17 mouse cellular contexts compared by ENCODE assay signal in the genomic region with DNA sequence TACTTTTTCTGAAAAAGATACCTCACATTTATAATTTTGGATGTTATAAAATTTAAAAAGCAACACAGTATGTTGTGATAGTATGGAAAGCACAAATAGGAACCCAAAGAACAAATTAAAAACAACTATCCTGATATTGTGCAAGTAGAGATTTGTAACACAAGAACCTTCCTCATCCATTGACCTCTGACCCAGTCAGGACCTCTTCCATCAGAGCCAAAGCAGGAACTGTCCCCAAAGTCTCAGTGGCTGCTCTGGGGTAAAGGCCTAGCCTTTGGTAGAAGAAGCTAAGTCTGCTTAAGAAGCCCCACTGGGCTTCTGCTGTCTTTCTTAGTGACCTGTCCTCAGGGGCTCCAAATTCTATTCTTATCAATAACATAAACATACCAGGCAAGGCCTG. TPM values are rescaled to one million over a fixed set of nuclear protein-coding genes. Genes with fewer than 3 reads are reported as not detected.
A peak's percentile ranks its signal among the peaks of the same experiment; 100 is the strongest.
DNase-seq lines count a peak whose midpoint lies in the region; ATAC-seq and TF ChIP-seq lines count a peak whose summit lies in the region.
"Had no signal": no experiment of that assay in that cellular context is flagged by ENCODE, and none has a peak within 500 bp of the region (broad histone marks: within the 10 kb centered on the region; RNA-seq: fewer than 3 reads in every experiment).

No protein-coding gene starts in this region.

- no peak for TF ChIP-seq EP300 in liver, postnatal 0 days (IDR thresholded peaks at IDR 0.05; ENCODE audit: low read depth)

- H3K27me3 ChIP-seq in liver, postnatal 0 days (ENCODE audit: insufficient read depth, low read length) = no peaks in the 10 kb centered on the region
- no peaks in the 10 kb centered on the region for H3K27me3 ChIP-seq in liver, embryonic 11.5 days (replicated peaks; ENCODE audit: control insufficient read depth, insufficient read depth, low read length)
- H3K27me3 ChIP-seq in thymus, adult 2 months (ENCODE audit: control insufficient read depth, insufficient read depth, low read length) = no peaks in the 10 kb centered on the region
- H3K27me3 ChIP-seq: heart, embryonic 12.5 days; hindbrain, embryonic 15.5 days had no signal

- no peak for TF ChIP-seq POLR2A in bone marrow macrophage, adult 2 months (IDR thresholded peaks at IDR 0.05; ENCODE audit: borderline replicate concordance, low read depth, low read length)
- no peak for TF ChIP-seq POLR2A in thymus, adult 2 months (IDR thresholded peaks at IDR 0.05; ENCODE audit: control insufficient read depth, extremely low read depth, insufficient read depth, low read length, poor library complexity)

- TF ChIP-seq CTCF in liver, postnatal 0 days (IDR thresholded peaks at IDR 0.05; ENCODE audit: low read depth) = no peak
- no peak for TF ChIP-seq CTCF in bone marrow macrophage, adult 2 months (IDR thresholded peaks at IDR 0.05; ENCODE audit: low read depth, low read length)
- no peak for TF ChIP-seq CTCF in thymus, adult 2 months (IDR thresholded peaks at IDR 0.05; ENCODE audit: borderline replicate concordance, control insufficient read depth, extremely low read depth, insufficient read depth, low read length, poor library complexity)

- H3K9ac ChIP-seq in liver, postnatal 0 days (replicated peaks) = no peak overlapping the region
- H3K9ac ChIP-seq in liver, embryonic 11.5 days (ENCODE audit: low read depth, low read length) = no peak overlapping the region
- H3K9ac ChIP-seq: heart, embryonic 12.5 days; hindbrain, embryonic 15.5 days had no signal

- peaks cover 2% of the 10 kb centered on the region; the same call in 1 of the 2 replicates for H3K36me3 ChIP-seq in liver, postnatal 0 days (replicated peaks; ENCODE audit: insufficient read depth, low read length)
- H3K36me3 ChIP-seq in liver, embryonic 11.5 days (ENCODE audit: control insufficient read depth, insufficient read depth, low read length) = no peaks in the 10 kb centered on the region
- no peaks in the 10 kb centered on the region for H3K36me3 ChIP-seq in thymus, adult 2 months (ENCODE audit: control insufficient read depth, insufficient read depth, low read length)
- H3K36me3 ChIP-seq: embryonic facial prominence, embryonic 10.5 days; forebrain, embryonic 10.5 days; heart, embryonic 12.5 days; hindbrain, embryonic 10.5 days; hindbrain, embryonic 15.5 days had no signal

- 0 out of 2 replicates have a peak overlapping the region, but pooled peaks have one; percentile 29 for H3K27ac ChIP-seq in liver, postnatal 0 days (ENCODE audit: low read depth)
- H3K27ac ChIP-seq in liver, embryonic 11.5 days (ENCODE audit: low read depth, low read length) = no peak overlapping the region
- peak overlapping the region; percentile 72 for H3K27ac ChIP-seq in bone marrow macrophage, adult 2 months (ENCODE audit: insufficient read depth, low read depth, low read length)
- no peak overlapping the region for H3K27ac ChIP-seq in thymus, adult 2 months (ENCODE audit: control insufficient read depth, insufficient read depth, low read length)
- H3K27ac ChIP-seq: embryonic facial prominence, embryonic 10.5 days; forebrain, embryonic 10.5 days; hindbrain, embryonic 10.5 days; hindbrain, embryonic 15.5 days had no signal

- peaks cover 12% of the 10 kb centered on the region for H3K4me1 ChIP-seq in liver, postnatal 0 days (ENCODE audit: insufficient read depth)
- no peaks in the 10 kb centered on the region for H3K4me1 ChIP-seq in liver, embryonic 11.5 days (replicated peaks; ENCODE audit: control insufficient read depth, insufficient read depth, low read length)
- H3K4me1 ChIP-seq in bone marrow macrophage, adult 2 months (ENCODE audit: control insufficient read depth, insufficient read depth, low read length) = peaks cover 59% of the 10 kb centered on the region
- H3K4me1 ChIP-seq in thymus, adult 2 months (replicated peaks; ENCODE audit: control insufficient read depth, insufficient read depth, low read length) = peaks cover 12% of the 10 kb centered on the region
- H3K4me1 ChIP-seq: embryonic facial prominence, embryonic 10.5 days; hindbrain, embryonic 10.5 days; hindbrain, embryonic 15.5 days had no signal

- H3K9me3 ChIP-seq in liver, postnatal 0 days (ENCODE audit: low read length) = no peaks in the 10 kb centered on the region
- H3K9me3 ChIP-seq in liver, embryonic 11.5 days (ENCODE audit: control insufficient read depth, low read length) = no peaks in the 10 kb centered on the region
- H3K9me3 ChIP-seq: embryonic facial prominence, embryonic 10.5 days; forebrain, embryonic 10.5 days; hindbrain, embryonic 10.5 days; hindbrain, embryonic 15.5 days had no signal

- DNase-seq in liver, postnatal 0 days = no peak
- no peak for DNase-seq in liver, embryonic 11.5 days (ENCODE audit: low spot score)
- peak; percentile 61 for DNase-seq in adipocyte (ENCODE audit: low spot score)
- DNase-seq in thymus, adult 2 months = no peak
- DNase-seq: adrenal gland, postnatal 10 days; cerebellum, adult 2 months; cerebellum, postnatal 10 days; gastrocnemius, postnatal 10 days had no signal

- no peak overlapping the region for H3K4me2 ChIP-seq in liver, postnatal 0 days (ENCODE audit: low read depth, low read length)
- H3K4me2 ChIP-seq in liver, embryonic 11.5 days = no peak overlapping the region
- H3K4me2 ChIP-seq: heart, embryonic 12.5 days; hindbrain, embryonic 15.5 days had no signal

- H3K4me3 ChIP-seq in liver, postnatal 0 days (ENCODE audit: low read depth, low read length) = no peak overlapping the region
- H3K4me3 ChIP-seq in liver, embryonic 11.5 days (ENCODE audit: low read depth, low read length) = no peak overlapping the region
- H3K4me3 ChIP-seq in bone marrow macrophage, adult 2 months (ENCODE audit: insufficient read depth, low read length) = no peak overlapping the region
- H3K4me3 ChIP-seq in thymus, adult 2 months (ENCODE audit: control insufficient read depth, insufficient read depth, low read length) = no peak overlapping the region
- H3K4me3 ChIP-seq: embryonic facial prominence, embryonic 10.5 days; forebrain, embryonic 10.5 days; heart, embryonic 12.5 days; hindbrain, embryonic 10.5 days; hindbrain, embryonic 15.5 days had no signal

- peak; percentile 61; the same call in 1 of the 2 replicates for ATAC-seq in liver, postnatal 0 days
- no peak for ATAC-seq in liver, embryonic 11.5 days (replicated peaks; ENCODE audit: low FRiP score)
- ATAC-seq in megakaryocyte, adult 5-6 weeks (ENCODE audit: poor library complexity, severe bottlenecking) = peak; percentile 63
- ATAC-seq in erythroid progenitor cell, adult 5-6 weeks (replicated peaks; ENCODE audit: low FRiP score, poor library complexity, severe bottlenecking) = no peak
- ATAC-seq: forebrain, embryonic 14.5 days had no signal

RNA-seq across cellular contexts. Expression of a gene that starts 48.5 kb away (rescaled TPM):
- 20.2 and 22.1 TPM in 2 replicates for polyA plus RNA-seq in liver, postnatal 0 days (2015; fragmentation: Nextera tagmentation; extraction: Ambion mirVana)
- polyA plus RNA-seq in liver, embryonic 11.5 days (2014; fragmentation: Nextera tagmentation; extraction: Ambion mirVana) = 46.9 and 49.2 TPM in 2 replicates
- polyA plus RNA-seq in bone marrow macrophage, adult 2 months (2012; ENCODE audit: insufficient read depth, insufficient read length, missing spikeins) = 59.0 and 61.3 TPM in 2 replicates
- 45.0 and 56.3 TPM in 2 replicates for total RNA-seq in megakaryocyte, adult 5-6 weeks (2015)
- 29.8 and 31.6 TPM in 2 replicates for total RNA-seq in megakaryocyte, adult 5-6 weeks (2017)
- 431 and 444 TPM in 2 replicates for total RNA-seq in erythroid progenitor cell, adult 5-6 weeks (2015; ENCODE audit: low replicate concordance)
- total RNA-seq in erythroid progenitor cell, adult 5-6 weeks (2017; ENCODE audit: low replicate concordance) = 329 and 368 TPM in 2 replicates
- polyA plus RNA-seq in thymus, adult 2 months (2012; rRNA removed) = 45.4 and 50.0 TPM in 2 replicates

Comparison
In these comparisons a context has a peak if more than half of its experiments do, and no peak if none do; other contexts are left out.
1. ATAC-seq: peak in liver, postnatal 0 days (single experiment) and megakaryocyte, adult 5-6 weeks (single experiment); none in liver, embryonic 11.5 days (single experiment) and erythroid progenitor cell, adult 5-6 weeks (single experiment).
2. H3K27ac ChIP-seq: peak in liver, postnatal 0 days (single experiment) and bone marrow macrophage, adult 2 months (single experiment); none in liver, embryonic 11.5 days (single experiment) and thymus, adult 2 months (single experiment).